Mouse (Mus musculus) megakaryocyte, adult 5-6 weeks (primary cell): Measurements from ENCODE around the gene Pmp22. TPM values are rescaled to one million over a fixed set of nuclear protein-coding genes. Genes with fewer than 3 reads are reported as not detected.

Experiments
- ATAC-seq: 2 replicates; pipeline ENCODE4 v1.8.0; 2016; ENCODE audit warnings: mild to moderate bottlenecking, inconsistent platforms; ENCODE audit not compliant: poor library complexity, severe bottlenecking
- total RNA-seq, 2 experiments: library from RNA; stranded (forward) in 1 of 2; stranded (reverse) in 1 of 2; fragments of 153-499, 151-499 nt in 1 of 2; fragments of 221-1000, 200-1000 nt in 1 of 2; gene quantifications; 2 replicates each; pipeline versions ENCODE4 v1.2.3 to v1.2.4; 2015 to 2017

The Pmp22 gene
- total RNA-seq, 2 experiments from 2014 or later = 0.45 TPM; not detected in 1

DNA sequence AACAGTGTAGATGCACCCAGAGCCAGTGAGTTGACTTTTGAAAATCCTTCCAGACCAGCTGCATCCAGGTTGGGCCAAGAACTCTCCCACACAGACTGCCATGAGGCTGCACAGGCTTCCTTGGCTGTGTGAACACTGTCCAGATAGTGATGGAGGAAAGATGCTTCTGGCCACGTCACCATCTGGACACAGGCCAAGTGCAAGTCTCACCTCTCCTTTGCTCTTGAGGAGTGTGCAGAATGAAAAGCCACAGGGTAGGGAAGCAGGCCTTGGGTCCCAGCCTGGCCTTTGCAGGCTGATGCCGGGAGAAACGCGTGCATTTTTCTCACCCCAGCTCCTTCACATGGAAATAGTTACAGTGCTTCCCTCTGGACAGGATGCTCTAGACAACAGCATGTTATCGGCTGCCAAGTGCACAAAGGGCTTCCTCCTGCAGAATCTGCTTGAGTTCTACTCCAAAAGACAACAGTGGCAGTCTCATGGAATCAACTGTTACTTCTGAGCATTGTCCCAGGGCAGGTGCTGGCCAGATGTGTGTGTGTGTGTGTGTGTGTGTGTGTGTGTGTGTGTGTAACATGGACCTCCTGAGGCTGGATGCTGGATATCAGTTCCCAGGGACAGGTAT lies 2.8 kb upstream of the Pmp22 start:
- ATAC-seq = no peak

DNA sequence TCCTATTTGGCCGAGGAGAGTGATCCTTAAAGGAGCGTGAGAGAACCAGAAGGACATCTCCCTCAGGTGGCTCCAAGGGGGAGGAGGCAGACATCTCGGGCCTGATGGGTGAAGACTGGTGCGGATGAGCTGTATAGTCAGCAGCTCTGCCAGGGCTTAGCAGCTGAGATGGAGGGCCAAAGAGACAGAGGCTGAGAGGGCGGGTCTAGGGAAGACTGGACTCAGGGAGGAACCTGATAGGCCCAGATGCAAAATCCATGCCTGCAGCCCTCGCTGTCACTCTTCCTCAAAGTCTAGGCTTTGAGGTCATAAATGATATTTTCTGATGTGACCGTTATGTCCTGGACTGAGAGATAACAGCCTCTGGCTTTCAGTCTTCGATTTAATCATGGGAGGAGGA lies 1.8 kb upstream of the Pmp22 start:
- no peak for ATAC-seq

DNA sequence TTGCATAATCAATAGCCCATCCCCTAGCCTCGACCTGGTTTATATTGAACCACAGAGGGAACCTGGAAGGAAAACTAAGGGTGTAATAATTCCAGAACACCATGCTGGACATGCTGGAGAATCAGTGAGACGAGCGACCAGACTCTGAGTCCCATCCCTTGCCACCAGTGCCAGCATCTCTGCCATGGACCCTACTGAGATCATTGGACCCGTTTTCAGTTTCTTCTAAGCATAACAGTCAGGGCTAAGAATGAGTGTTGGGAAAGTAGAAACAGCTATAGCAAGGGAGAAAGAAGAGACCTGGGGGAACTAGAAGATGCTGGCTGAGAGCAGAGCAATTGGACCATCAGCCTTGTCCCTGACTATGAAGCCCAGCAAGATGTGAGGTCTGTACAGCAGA lies 1.3 kb upstream of the Pmp22 start:
- no peak for ATAC-seq

DNA sequence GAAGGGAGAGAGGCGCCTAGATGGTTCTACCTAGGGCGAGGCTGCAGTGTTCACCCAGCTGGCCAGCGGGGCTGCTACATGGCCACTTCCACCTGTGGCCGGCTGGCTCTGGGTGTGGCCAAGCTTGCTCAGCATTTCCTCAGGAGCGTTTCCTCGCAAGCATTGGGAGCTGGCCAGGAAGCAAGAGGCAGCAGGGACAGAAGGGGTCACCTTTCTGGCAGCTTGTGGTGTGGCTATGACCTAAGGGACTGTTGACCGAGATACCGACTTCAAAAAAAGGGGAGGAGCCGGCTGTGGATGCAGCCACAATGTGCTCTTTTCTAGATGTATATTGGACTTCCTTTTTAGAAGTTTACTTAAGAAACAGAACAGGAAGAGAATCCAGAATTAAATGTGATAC lies 593 bp downstream of the Pmp22 start:
- ATAC-seq = no peak

DNA sequence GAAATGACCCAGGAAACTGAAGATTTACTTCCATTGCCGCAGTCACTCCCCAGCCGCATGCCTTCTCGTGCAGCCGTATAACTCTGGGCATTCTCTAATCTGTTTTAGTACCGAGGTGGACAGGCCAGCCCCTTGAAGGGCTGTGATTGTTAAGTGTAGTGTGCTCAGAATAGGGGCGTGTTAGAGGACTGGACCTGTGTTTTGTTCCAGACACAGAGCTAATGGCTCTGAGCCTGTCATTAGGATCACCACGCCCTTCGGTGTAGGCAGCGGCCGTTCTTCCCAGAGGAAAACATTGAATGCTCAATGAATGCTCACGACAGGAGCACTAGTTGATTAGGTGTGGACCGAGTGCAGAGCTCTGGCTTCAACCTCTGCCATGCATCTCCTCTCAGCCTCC lies 1.1 kb downstream of the Pmp22 start:
- no peak for ATAC-seq

DNA sequence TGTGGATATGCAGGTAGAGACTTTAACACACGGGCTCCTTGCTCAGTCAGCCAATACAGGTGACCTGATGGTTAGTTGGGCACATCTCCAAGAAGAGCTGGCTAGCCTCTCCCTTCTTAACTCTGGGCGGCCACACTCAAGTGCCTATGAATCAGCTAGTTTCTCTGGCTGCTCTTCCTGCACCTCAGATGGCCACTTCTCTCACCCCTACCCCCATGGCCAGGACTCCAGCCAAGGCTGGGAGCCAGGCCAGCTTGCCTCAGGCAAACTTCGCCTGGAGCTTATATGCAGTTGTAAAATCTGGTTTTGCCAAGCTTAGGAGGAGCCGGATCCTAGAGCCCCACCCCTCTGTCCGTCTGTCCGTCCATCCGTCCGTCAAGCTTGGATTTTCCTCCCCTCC lies 1.7 kb downstream of the Pmp22 start:
- ATAC-seq = no peak

DNA sequence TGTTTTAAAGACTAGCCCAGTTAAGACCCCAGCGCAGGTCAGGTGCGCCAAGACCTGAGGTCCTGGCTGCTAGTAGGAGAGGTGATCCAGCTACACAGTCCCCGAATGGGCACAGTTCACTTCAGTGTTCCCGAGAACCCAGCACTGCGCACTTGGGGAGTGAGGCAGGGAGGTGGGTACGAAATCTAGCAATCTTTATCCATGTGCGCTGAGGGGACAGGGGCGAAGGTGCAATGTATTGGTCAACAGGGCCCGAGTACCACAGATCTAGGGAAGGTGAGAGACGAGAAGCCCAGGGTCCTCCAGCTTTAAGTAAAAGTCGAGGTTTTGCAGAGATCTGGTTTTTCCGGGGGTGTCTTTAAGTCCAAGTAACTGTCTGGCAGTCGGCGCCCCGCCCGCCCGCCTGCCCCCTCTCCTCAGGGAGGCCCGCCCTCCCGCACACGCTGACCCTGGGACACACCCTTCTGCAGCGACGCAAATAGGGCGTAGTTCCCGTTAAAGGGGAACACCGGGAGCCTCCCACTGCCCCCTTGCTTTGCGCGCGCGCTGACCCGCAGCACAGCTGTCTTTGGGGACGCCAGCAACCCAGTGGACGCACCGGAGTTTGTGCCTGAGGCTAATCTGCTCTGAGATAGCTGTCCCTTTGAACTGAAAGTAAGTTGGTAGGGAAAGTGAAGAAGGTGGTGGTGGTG lies 2.4 kb downstream of the Pmp22 start:
- ATAC-seq = no peak

DNA sequence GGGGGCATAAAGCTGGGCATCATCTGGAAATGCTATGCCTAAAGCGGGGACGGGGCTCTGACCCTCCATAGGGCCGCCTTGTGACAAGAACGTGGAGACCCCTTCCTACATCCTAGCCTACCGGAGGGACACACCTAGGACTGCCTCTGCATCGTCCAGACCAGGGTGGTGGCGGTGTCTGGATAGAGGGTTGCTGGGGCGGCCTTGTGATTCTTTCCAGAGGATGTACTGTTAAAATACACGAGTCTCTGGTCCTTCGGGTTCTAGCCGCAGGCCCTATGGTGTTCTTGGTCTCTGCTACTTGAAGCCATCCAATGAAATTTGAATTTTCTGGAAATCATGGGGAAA lies 2.9 kb downstream of the Pmp22 start:
- no peak for ATAC-seq

DNA sequence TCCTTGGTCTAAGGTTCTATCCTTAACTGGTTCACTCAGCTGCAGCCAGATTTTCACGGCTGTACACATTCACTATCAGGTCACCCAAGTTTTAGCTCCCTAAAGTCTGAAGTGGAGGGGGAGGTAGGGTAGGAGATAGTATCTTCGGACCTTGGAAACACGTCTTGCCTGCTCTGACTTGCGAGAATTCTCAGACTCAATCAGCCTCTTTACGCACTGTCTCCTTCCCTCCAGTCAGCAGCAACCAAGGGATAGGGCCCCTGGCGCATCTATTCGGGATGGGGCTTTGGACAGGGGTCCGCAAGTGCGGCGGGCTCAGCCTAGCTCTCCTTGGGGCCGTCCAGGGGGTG lies 3.3 kb downstream of the Pmp22 start:
- no peak for ATAC-seq

DNA sequence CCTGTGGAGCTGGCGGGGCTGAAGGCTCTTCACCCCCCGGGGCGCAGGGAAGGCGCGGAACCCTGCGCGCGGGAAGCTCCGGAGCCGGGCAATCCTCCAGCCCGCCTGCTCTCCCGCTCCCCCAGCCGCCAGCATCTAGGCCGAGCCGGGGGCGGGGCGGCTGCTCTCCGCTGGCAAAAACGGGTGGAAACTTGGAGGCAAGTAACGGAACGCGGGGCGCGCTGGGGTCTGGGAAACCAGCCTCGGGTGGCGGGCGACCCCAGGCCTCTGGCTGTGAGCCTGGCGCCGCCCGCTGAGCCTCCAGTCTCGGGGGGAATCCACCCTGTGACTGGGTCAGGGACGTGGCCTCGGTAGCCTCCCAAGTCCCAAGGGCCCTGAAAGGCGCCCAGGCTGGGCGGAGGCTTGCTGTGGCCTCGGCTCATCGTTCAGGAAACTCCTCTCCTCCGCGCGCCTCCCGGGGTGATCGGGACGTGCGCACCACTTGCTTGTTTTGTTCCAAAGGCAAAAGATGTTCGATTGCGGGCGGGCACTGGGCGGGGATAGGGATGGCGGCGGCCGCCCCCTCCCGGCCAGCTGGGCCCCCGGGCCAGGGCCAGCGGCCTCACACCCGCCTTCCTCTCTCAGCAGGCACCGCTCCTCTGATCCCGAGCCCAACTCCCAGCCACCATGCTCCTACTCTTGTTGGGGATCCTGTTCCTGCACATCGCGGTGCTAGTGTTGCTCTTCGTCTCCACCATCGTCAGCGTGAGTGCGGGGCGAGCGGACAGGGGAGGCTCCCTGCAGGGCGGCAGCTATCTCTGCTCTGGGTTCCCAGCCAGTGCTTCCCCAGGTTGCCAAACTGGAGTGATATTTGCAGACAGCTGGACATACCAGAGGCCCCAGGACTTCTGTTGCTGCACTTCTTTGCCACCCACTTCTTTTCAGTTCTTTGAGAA lies 4.0 kb downstream of the Pmp22 start:
- no peak for ATAC-seq

DNA sequence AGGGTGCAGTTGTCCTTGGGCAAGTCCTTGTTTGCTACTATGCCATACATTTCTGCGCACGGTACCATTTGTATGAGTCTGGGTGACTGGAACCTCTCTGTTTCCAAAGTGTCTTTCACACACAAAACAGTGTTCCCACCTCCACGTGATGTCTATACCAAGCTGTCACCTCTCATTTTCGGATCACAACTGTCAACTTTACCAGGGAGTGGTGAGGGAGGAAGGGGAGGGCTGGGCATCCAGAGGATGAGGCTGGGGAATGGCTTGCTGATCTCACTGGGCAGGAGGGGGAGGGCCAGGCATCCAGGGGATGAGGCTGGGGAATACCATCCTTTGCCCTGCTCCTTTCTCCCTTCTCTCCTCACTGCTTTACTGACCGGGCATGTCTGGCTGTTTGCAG lies 5.2 kb downstream of the Pmp22 start:
- no peak for ATAC-seq

DNA sequence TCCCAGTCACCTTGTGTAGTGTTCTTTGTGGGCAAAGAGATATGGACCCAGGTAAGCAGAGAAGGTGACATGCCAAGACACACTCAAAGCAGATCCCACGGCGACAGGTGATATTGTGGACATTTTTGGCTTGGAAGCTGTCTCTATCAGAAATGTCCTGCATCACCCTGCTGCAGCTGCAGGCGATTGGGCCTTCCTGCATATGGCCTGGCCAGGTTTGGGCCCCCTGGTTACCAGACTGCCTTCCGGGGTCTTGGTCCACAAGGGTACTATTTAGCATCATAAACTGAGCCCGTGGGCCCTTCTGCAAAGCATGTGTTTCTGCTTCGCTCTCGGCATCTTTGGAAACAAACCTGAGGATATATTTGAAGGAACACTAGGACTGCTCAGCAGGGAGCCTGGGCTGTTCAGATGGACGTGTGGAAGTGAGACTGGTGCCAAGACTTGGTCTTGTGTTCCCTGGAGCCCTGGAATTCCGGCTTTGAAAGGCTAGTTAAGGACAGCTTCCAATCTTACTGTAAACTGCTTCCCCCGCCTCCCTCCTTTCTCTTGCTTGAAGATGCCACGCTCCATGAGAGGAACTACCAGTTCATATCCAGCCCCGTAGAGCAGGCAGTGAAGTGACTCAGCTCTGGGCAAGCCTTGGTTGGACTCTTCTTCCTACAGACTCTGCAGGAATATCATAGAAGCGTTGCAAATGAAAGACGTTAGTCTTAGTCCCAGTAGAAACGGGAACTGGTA lies 6.1 kb downstream of the Pmp22 start:
- no peak for ATAC-seq

DNA sequence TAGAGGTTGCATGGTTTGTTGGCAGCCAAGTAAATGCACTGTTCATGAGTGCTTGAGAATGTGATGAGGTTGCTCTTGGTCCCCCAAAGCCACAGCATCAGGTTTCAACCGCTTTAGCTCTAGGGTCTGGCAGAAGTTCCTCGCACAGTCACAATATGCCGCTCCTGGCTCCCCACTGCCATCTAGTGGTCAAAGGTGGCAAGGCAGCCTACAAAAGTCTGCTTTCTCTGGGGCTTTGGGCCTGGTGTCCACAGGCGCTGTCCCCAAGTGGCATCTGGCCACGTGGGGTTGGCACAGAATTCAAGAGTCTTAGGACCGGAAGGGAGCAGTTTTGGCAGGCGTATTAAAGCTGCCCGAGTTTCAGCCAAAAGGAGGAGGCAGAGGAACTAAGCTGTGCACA lies 6.8 kb downstream of the Pmp22 start:
- ATAC-seq = peak; percentile 81

DNA sequence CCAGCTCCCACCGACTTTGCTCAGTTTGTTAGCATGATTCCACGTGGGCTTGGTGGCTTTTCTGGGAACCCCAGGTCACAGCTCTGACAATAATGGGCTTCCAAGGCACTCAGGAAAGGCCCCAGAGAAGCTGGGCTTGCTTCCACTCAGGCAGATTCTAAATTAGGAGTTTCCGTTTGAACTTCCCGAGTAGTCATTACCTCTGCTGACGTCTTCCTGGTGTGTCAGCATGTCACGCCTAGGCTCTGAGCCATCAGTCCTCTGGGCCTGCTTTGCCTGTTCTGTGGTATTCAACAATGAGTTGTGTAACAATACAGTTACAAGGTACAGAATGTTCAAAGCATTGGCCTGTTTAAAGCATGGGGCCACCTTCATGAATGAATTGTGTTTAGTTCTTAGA lies 7.4 kb downstream of the Pmp22 start:
- no peak for ATAC-seq

DNA sequence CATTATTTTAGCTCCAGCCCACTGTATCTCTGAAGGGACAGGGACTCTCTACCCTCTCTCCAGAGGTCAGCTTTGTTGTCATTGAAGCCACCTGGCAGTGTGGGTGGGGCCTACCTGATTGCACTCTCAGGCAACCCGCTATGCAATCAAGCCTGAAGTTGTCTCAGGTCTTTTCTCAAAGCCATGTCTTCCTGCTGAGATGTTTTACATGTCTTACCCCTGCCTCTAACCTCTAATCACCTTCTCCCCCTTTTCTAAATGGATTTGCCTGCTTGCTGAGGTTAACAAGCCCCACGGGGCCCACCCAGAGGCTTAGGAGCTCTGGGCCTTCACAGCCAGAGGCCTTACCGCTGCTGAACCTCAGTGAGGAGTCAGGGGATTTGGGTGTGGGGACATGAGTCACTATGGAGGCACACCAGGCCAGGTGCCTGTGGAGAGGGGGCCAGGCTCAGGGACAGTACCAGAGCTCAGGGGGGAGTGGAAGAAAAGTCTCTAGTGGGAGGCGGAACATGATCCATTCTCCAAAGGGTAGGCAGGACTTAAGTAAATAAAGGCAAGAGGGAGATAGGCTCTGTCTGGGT lies 8.1 kb downstream of the Pmp22 start:
- no peak for ATAC-seq

DNA sequence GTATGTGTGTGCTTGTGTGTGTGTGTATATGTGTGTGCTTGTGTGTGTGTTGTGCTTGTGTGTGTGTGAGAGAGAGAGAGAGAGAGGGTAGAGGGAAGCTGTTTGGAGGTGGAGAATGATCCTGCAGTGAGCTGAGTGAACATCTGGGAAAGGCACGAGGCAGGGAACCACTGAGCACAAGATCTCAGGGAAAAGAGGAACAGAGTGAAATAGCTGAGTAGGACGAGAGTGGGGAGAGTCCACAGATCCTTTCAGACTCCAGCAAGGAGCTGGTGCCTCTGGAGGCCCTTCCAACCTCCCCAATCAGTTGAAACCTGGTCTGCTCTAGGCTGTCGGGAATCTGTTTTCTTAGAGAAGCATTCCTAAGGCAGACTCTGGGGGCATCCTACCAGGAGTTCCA lies 10.0 kb downstream of the Pmp22 start:
- no peak for ATAC-seq

DNA sequence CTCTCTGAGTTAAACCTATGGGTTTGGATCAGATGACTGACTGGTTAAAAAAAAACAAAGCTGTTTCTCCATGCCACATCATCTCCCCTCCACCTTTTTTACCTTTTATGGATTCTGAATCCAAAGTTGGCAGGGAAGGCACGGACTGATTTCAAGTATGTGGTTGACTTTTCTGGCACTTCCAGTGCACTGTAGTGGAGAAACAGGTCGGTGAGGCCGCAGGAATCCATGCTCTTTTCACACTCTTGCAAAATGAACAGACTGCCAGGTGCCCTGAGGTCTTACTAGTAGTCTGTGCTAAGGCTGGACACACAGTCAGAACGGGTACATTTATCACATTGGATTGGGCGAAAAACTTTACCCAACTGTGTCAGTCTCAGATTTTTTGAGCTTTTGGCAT lies 13.5 kb downstream of the Pmp22 start:
- ATAC-seq = no peak

DNA sequence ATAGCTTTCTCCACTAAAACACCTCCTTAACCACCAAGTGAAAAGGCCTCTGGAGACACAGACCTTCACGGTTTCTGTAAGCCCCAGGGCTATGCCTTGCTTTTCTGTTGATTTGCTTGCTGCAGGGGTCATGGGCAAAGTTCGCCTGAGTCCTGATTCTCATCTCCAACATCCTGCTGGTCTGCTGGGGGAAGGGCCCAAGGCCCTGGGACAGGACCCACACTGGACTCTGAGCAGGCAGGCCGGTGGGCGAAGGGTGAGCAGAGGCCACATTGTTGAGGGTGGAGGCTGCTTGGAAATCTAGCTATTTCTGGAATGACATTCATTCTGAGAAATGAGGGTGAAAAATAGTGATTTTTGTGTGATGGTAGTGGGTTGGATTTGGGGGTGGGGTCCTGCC lies 14.0 kb downstream of the Pmp22 start:
- no peak for ATAC-seq

DNA sequence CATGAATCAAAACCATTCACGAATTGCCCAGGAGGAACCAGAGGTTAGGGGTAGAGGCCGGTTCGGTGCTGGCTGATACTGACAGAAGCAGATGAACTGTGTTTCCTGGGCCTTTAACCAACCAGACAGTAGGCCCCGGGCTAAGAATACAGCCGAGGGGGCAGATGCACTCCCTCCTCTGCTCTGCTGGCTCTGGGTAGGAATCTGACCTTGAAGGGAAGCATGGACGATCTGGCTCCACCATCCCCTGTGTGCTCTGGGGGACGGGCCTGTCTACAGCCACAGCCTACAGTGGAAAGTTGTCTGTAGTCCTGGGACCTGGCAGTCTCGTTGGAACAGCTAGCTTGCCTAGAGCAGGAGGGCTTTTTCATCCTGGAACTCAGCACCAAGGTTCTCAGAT lies 14.7 kb downstream of the Pmp22 start:
- no peak for ATAC-seq

DNA sequence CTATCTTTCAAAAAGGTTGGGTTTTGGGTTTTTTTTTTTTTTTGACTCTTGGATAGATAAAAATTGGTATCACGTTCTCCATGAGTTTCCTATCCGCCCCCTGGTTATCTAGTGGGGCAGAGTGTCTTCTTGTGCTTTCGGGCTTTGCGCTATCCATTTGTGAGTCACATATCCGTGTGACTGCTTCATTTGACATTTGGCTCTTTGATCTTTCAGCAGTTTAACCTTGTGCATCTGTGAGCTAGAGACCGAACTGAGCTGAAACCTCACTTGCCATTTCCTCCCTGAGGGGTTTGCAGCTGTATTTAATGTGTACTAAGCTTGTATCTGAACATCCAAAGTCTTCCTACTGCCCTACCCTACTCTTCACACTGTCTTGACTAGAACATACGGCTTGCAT lies 17.8 kb downstream of the Pmp22 start:
- no peak for ATAC-seq

DNA sequence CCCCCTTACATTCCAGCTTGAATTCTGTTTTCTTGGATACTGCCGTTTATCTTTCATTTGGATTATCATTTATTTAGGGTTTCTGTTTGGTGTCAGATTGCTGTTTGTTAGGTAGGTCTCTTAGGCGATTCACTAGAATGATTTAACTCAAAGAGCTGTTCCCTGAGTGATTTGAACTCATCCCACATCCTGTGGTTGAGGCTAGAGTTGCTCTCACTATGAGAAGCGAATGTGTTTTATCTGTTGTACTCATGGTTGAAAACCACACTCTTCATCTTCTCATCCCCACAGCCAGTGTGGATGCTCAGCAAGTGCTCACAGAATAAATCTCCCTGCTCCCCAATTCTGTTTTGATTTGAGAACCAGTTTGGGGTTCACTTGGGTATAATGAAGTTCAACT lies 19.5 kb downstream of the Pmp22 start:
- no peak for ATAC-seq
